Mouse (Mus musculus) heart, postnatal 0 days (tissue): ENCODE data around the gene Hist1h4m.
"Not testable (repeated sequence)": the region's sequence is repeated elsewhere in the genome, so short reads cannot be mapped to it uniquely, and the experiment has no call there.

Source experiments
- CTCF ChIP-seq: IDR thresholded peaks from 2 replicates; pipeline ENCODE4 v1.5.1; 2016; ENCODE audit warnings: antibody characterized with exemption, control low read depth, low read depth
- EP300 ChIP-seq: IDR thresholded peaks from 2 replicates; pipeline ENCODE4 v1.6.1; 2016; ENCODE audit warnings: antibody characterized with exemption, low read depth

DNA sequence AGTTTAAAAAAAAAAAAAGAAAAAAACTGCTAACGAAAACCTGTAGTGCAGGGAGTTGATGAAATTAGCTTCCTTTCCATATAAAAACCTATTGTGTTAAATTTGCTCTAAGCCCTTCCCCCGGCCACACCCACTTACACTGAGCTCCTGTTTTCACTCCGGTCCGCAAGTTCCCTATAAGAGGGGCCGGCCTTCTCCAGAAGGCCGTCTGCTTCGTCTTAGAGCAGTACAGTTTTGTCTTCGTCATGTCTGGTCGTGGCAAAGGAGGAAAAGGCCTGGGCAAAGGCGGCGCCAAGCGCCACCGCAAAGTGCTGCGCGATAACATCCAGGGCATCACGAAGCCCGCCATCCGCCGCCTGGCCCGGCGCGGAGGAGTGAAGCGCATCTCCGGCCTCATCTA lies at the start of gene Hist1h4m:
- not testable (repeated sequence) for TF ChIP-seq CTCF, EP300
